Mouse (Mus musculus): ENCODE data around the gene Tacc2. TPM values are rescaled to one million over a fixed set of nuclear protein-coding genes. Genes with fewer than 3 reads are reported as not detected.
"Not testable (repeated sequence)": the region's sequence is repeated elsewhere in the genome, so short reads cannot be mapped to it uniquely, and the experiment has no call there.

Tacc2 gene
- polyA plus RNA-seq, 1 experiment from 2014 or later, result 47.4 TPM

GRCm38 (mm10) chr7:130596079-130596855 is 19.0 kb downstream of the Tacc2 start:
- H3K9me3 ChIP-seq (ENCODE audit: control insufficient read depth, low read length); ATAC-seq (replicated peaks; ENCODE audit: low FRiP score); H3K4me3 ChIP-seq (ENCODE audit: low read depth, low read length); H3K27me3 ChIP-seq (ENCODE audit: control insufficient read depth, insufficient read depth, low read length); H3K4me1 ChIP-seq (replicated peaks; ENCODE audit: control insufficient read depth, insufficient read depth, low read length); DNase-seq (ENCODE audit: low spot score); H3K4me2 ChIP-seq (ENCODE audit: low read depth, low read length, severe bottlenecking); H3K9ac ChIP-seq (ENCODE audit: low read length); H3K27ac ChIP-seq (ENCODE audit: low read depth, low read length); H3K36me3 ChIP-seq (ENCODE audit: control insufficient read depth, insufficient read depth, low read length): not testable (repeated sequence)
- 69% methylated on average over 9 of the region's 19 CpGs for WGBS

GRCm38 (mm10) chr7:130597546-130597945 is 20.3 kb downstream of the Tacc2 start:
- H3K27me3 ChIP-seq (ENCODE audit: control insufficient read depth, insufficient read depth, low read length), result peaks cover 2% of the 10 kb centered on the region; the same call in 1 of the 2 replicates
- H3K36me3 ChIP-seq (ENCODE audit: control insufficient read depth, insufficient read depth, low read length), result no peaks in the 10 kb centered on the region
- DNase-seq (ENCODE audit: low spot score), result no peak
- H3K4me1 ChIP-seq (replicated peaks; ENCODE audit: control insufficient read depth, insufficient read depth, low read length), result no peaks in the 10 kb centered on the region
- no peak overlapping the region for H3K9ac ChIP-seq (ENCODE audit: low read length)
- WGBS, result 77% methylated on average over 6 of the region's 6 CpGs
- H3K4me3 ChIP-seq (ENCODE audit: low read depth, low read length), result no peak overlapping the region
- no peak overlapping the region for H3K27ac ChIP-seq (ENCODE audit: low read depth, low read length)
- H3K9me3 ChIP-seq (ENCODE audit: control insufficient read depth, low read length), result no peaks in the 10 kb centered on the region
- ATAC-seq (replicated peaks; ENCODE audit: low FRiP score), result no peak
- H3K4me2 ChIP-seq (ENCODE audit: low read depth, low read length, severe bottlenecking), result no peak overlapping the region

- Histone ChIP-seq H3K9ac (ENCODE audit: low read length) (no peak overlapping the region), H3K27me3 (ENCODE audit: control insufficient read depth, insufficient read depth, low read length) (peaks cover 2% of the 10 kb centered on the region; the same call in 1 of the 2 replicates), H3K4me1 (replicated peaks; ENCODE audit: control insufficient read depth, insufficient read depth, low read length) (no peaks in the 10 kb centered on the region), H3K36me3 (ENCODE audit: control insufficient read depth, insufficient read depth, low read length) (no peaks in the 10 kb centered on the region), H3K4me2 (ENCODE audit: low read depth, low read length, severe bottlenecking) (no peak overlapping the region), H3K4me3 (ENCODE audit: low read depth, low read length) (no peak overlapping the region), H3K27ac (ENCODE audit: low read depth, low read length) (no peak overlapping the region), H3K9me3 (ENCODE audit: control insufficient read depth, low read length) (no peaks in the 10 kb centered on the region)
- ATAC-seq (replicated peaks; ENCODE audit: low FRiP score) (no peak), DNase-seq (ENCODE audit: low spot score) (no peak)
- WGBS, result 92% methylated on average over 3 of the region's 3 CpGs
These were observed 22.8 kb downstream of the Tacc2 start for GRCm38 (mm10) chr7:130600074-130600473.

GRCm38 (mm10) chr7:130600546-130600945 is 23.3 kb downstream of the Tacc2 start:
- H3K4me3 ChIP-seq (ENCODE audit: low read depth, low read length), result no peak overlapping the region
- H3K9me3 ChIP-seq (ENCODE audit: control insufficient read depth, low read length), result no peaks in the 10 kb centered on the region
- peaks cover 2% of the 10 kb centered on the region; the same call in 1 of the 2 replicates for H3K27me3 ChIP-seq (ENCODE audit: control insufficient read depth, insufficient read depth, low read length)
- 78% methylated on average over 2 of the region's 2 CpGs for WGBS
- ATAC-seq (replicated peaks; ENCODE audit: low FRiP score), result no peak
- H3K27ac ChIP-seq (ENCODE audit: low read depth, low read length), result no peak overlapping the region
- no peaks in the 10 kb centered on the region for H3K36me3 ChIP-seq (ENCODE audit: control insufficient read depth, insufficient read depth, low read length)
- DNase-seq (ENCODE audit: low spot score), result no peak
- H3K4me2 ChIP-seq (ENCODE audit: low read depth, low read length, severe bottlenecking), result no peak overlapping the region
- no peak overlapping the region for H3K9ac ChIP-seq (ENCODE audit: low read length)
- no peaks in the 10 kb centered on the region for H3K4me1 ChIP-seq (replicated peaks; ENCODE audit: control insufficient read depth, insufficient read depth, low read length)

GRCm38 (mm10) chr7:130602804-130603203 is 25.6 kb downstream of the Tacc2 start:
- Histone ChIP-seq H3K36me3 (ENCODE audit: control insufficient read depth, insufficient read depth, low read length) (no peaks in the 10 kb centered on the region), H3K9ac (ENCODE audit: low read length) (no peak overlapping the region), H3K27ac (ENCODE audit: low read depth, low read length) (no peak overlapping the region), H3K27me3 (ENCODE audit: control insufficient read depth, insufficient read depth, low read length) (peaks cover 2% of the 10 kb centered on the region; the same call in 1 of the 2 replicates), H3K4me3 (ENCODE audit: low read depth, low read length) (no peak overlapping the region), H3K4me2 (ENCODE audit: low read depth, low read length, severe bottlenecking) (no peak overlapping the region), H3K9me3 (ENCODE audit: control insufficient read depth, low read length) (no peaks in the 10 kb centered on the region), H3K4me1 (replicated peaks; ENCODE audit: control insufficient read depth, insufficient read depth, low read length) (no peaks in the 10 kb centered on the region)
- DNase-seq (ENCODE audit: low spot score), result no peak
- WGBS, result 92% methylated on average over 1 of the region's 1 CpGs
- ATAC-seq (replicated peaks; ENCODE audit: low FRiP score), result no peak

- no peak for DNase-seq (ENCODE audit: low spot score)
- WGBS, result 91% methylated on average over 5 of the region's 5 CpGs
These were observed 26.3 kb downstream of the Tacc2 start for GRCm38 (mm10) chr7:130603556-130603955.

GRCm38 (mm10) chr7:130604390-130604789 is 27.2 kb downstream of the Tacc2 start:
- WGBS, result 91% methylated on average over 2 of the region's 2 CpGs
- no peaks in the 10 kb centered on the region for H3K36me3 ChIP-seq (ENCODE audit: control insufficient read depth, insufficient read depth, low read length)
- ATAC-seq (replicated peaks; ENCODE audit: low FRiP score), result no peak

More at GRCm38 (mm10) chr7:130603556-130603955, 26.3 kb downstream of the Tacc2 start:
- no peaks in the 10 kb centered on the region for H3K4me1 ChIP-seq (replicated peaks; ENCODE audit: control insufficient read depth, insufficient read depth, low read length)
- H3K4me2 ChIP-seq (ENCODE audit: low read depth, low read length, severe bottlenecking), result no peak overlapping the region
- H3K9me3 ChIP-seq (ENCODE audit: control insufficient read depth, low read length), result no peaks in the 10 kb centered on the region
- no peaks in the 10 kb centered on the region for H3K36me3 ChIP-seq (ENCODE audit: control insufficient read depth, insufficient read depth, low read length)
- H3K4me3 ChIP-seq (ENCODE audit: low read depth, low read length), result no peak overlapping the region
- no peak for ATAC-seq (replicated peaks; ENCODE audit: low FRiP score)
- H3K27ac ChIP-seq (ENCODE audit: low read depth, low read length), result no peak overlapping the region
- H3K27me3 ChIP-seq (ENCODE audit: control insufficient read depth, insufficient read depth, low read length), result peaks cover 2% of the 10 kb centered on the region; the same call in 1 of the 2 replicates
- no peak overlapping the region for H3K9ac ChIP-seq (ENCODE audit: low read length)

GRCm38 (mm10) chr7:130605111-130605510 is 27.9 kb downstream of the Tacc2 start:
- Histone ChIP-seq H3K9me3 (ENCODE audit: control insufficient read depth, low read length) (no peaks in the 10 kb centered on the region), H3K4me3 (ENCODE audit: low read depth, low read length) (no peak overlapping the region), H3K36me3 (ENCODE audit: control insufficient read depth, insufficient read depth, low read length) (no peaks in the 10 kb centered on the region), H3K4me2 (ENCODE audit: low read depth, low read length, severe bottlenecking) (no peak overlapping the region), H3K4me1 (replicated peaks; ENCODE audit: control insufficient read depth, insufficient read depth, low read length) (no peaks in the 10 kb centered on the region), H3K27ac (ENCODE audit: low read depth, low read length) (no peak overlapping the region), H3K9ac (ENCODE audit: low read length) (no peak overlapping the region), H3K27me3 (ENCODE audit: control insufficient read depth, insufficient read depth, low read length) (no peaks in the 10 kb centered on the region)
- no peak for ATAC-seq (replicated peaks; ENCODE audit: low FRiP score)
- no peak for DNase-seq (ENCODE audit: low spot score)
- WGBS, result 33% methylated on average over 6 of the region's 6 CpGs

More at GRCm38 (mm10) chr7:130604390-130604789, 27.2 kb downstream of the Tacc2 start:
- no peak for DNase-seq (ENCODE audit: low spot score)
- H3K9ac ChIP-seq (ENCODE audit: low read length), result no peak overlapping the region
- H3K4me3 ChIP-seq (ENCODE audit: low read depth, low read length), result no peak overlapping the region
- no peaks in the 10 kb centered on the region for H3K4me1 ChIP-seq (replicated peaks; ENCODE audit: control insufficient read depth, insufficient read depth, low read length)
- H3K27me3 ChIP-seq (ENCODE audit: control insufficient read depth, insufficient read depth, low read length), result no peaks in the 10 kb centered on the region
- H3K4me2 ChIP-seq (ENCODE audit: low read depth, low read length, severe bottlenecking), result no peak overlapping the region
- no peaks in the 10 kb centered on the region for H3K9me3 ChIP-seq (ENCODE audit: control insufficient read depth, low read length)
- H3K27ac ChIP-seq (ENCODE audit: low read depth, low read length), result no peak overlapping the region

GRCm38 (mm10) chr7:130606958-130607357 is 29.7 kb downstream of the Tacc2 start:
- Histone ChIP-seq H3K4me3 (ENCODE audit: low read depth, low read length) (no peak overlapping the region), H3K4me2 (ENCODE audit: low read depth, low read length, severe bottlenecking) (no peak overlapping the region), H3K27ac (ENCODE audit: low read depth, low read length) (no peak overlapping the region), H3K4me1 (replicated peaks; ENCODE audit: control insufficient read depth, insufficient read depth, low read length) (no peaks in the 10 kb centered on the region), H3K9me3 (ENCODE audit: control insufficient read depth, low read length) (no peaks in the 10 kb centered on the region), H3K9ac (ENCODE audit: low read length) (no peak overlapping the region), H3K27me3 (ENCODE audit: control insufficient read depth, insufficient read depth, low read length) (no peaks in the 10 kb centered on the region), H3K36me3 (ENCODE audit: control insufficient read depth, insufficient read depth, low read length) (no peaks in the 10 kb centered on the region)
- ATAC-seq (replicated peaks; ENCODE audit: low FRiP score) (no peak), DNase-seq (ENCODE audit: low spot score) (no peak)
- WGBS, result 84% methylated on average over 4 of the region's 4 CpGs
